Mouse (Mus musculus): Measurements from ENCODE around the gene Eif2ak3.
A peak's percentile ranks its signal among the peaks of the same experiment; 100 is the strongest.
"Not testable (repeated sequence)": the region's sequence is repeated elsewhere in the genome, so short reads cannot be mapped to it uniquely, and the experiment has no call there.

The Eif2ak3 gene

GRCm38 (mm10) chr6:70844002-70844804 lies at the start of gene Eif2ak3:
TSS of gene Eif2ak3 (plus strand) at chr6:70844515.
- peak; percentile 93 for DNase-seq (ENCODE audit: low read depth, low spot score)

GRCm38 (mm10) chr6:70796940-70797339 lies 47.4 kb upstream of the Eif2ak3 start:
- no peak for DNase-seq (ENCODE audit: low read depth, low spot score)

- no peak for DNase-seq (ENCODE audit: low read depth, low spot score)
Measured at GRCm38 (mm10) chr6:70797581-70798251, 46.6 kb upstream of the Eif2ak3 start.

GRCm38 (mm10) chr6:70804632-70805031 lies 39.7 kb upstream of the Eif2ak3 start:
- no peak for DNase-seq (ENCODE audit: low read depth, low spot score)

GRCm38 (mm10) chr6:70805267-70805666 lies 39.0 kb upstream of the Eif2ak3 start:
- DNase-seq (ENCODE audit: low read depth, low spot score): no peak

- DNase-seq (ENCODE audit: low read depth, low spot score): no peak
Measured at GRCm38 (mm10) chr6:70805820-70806513, 38.3 kb upstream of the Eif2ak3 start.

- no peak for DNase-seq (ENCODE audit: low read depth, low spot score)
Measured at GRCm38 (mm10) chr6:70806514-70806912, 37.8 kb upstream of the Eif2ak3 start.

GRCm38 (mm10) chr6:70810524-70810923 lies 33.8 kb upstream of the Eif2ak3 start:
- DNase-seq (ENCODE audit: low read depth, low spot score): no peak

GRCm38 (mm10) chr6:70811557-70812525 lies 32.5 kb upstream of the Eif2ak3 start:
- DNase-seq (ENCODE audit: low read depth, low spot score): no peak

- no peak for DNase-seq (ENCODE audit: low read depth, low spot score)
Measured at GRCm38 (mm10) chr6:70812526-70812895, 31.8 kb upstream of the Eif2ak3 start.

GRCm38 (mm10) chr6:70813921-70814628 lies 30.2 kb upstream of the Eif2ak3 start:
- DNase-seq (ENCODE audit: low read depth, low spot score): no peak

GRCm38 (mm10) chr6:70814629-70814950 lies 29.7 kb upstream of the Eif2ak3 start:
- DNase-seq (ENCODE audit: low read depth, low spot score): no peak

GRCm38 (mm10) chr6:70815471-70815870 lies 28.8 kb upstream of the Eif2ak3 start:
- no peak for DNase-seq (ENCODE audit: low read depth, low spot score)

- no peak for DNase-seq (ENCODE audit: low read depth, low spot score)
Measured at GRCm38 (mm10) chr6:70821566-70821965, 22.7 kb upstream of the Eif2ak3 start.

- no peak for DNase-seq (ENCODE audit: low read depth, low spot score)
Measured at GRCm38 (mm10) chr6:70822386-70822910, 21.9 kb upstream of the Eif2ak3 start.

GRCm38 (mm10) chr6:70823277-70823676 lies 21.0 kb upstream of the Eif2ak3 start:
- not testable (repeated sequence) for DNase-seq (ENCODE audit: low read depth, low spot score)

GRCm38 (mm10) chr6:70824085-70824986 lies 20.0 kb upstream of the Eif2ak3 start:
- DNase-seq (ENCODE audit: low read depth, low spot score): no peak

GRCm38 (mm10) chr6:70824987-70825337 lies 19.4 kb upstream of the Eif2ak3 start:
- DNase-seq (ENCODE audit: low read depth, low spot score): no peak

- DNase-seq (ENCODE audit: low read depth, low spot score): no peak
Measured at GRCm38 (mm10) chr6:70829451-70829850, 14.9 kb upstream of the Eif2ak3 start.

GRCm38 (mm10) chr6:70830552-70830951 lies 13.8 kb upstream of the Eif2ak3 start:
- DNase-seq (ENCODE audit: low read depth, low spot score): no peak
